Mouse (Mus musculus) limb, embryonic 14.5 days (tissue): ENCODE data around the gene Tvp23a. TPM values are rescaled to one million over a fixed set of nuclear protein-coding genes. Genes with fewer than 3 reads are reported as not detected.
A peak's percentile ranks its signal among the peaks of the same experiment; 100 is the strongest.

ENCODE experiments used
- ATAC-seq: fragments of 200-750 bp; cut with Nextera tagmentation; 2 replicates; pipeline ENCODE4 v1.8.0; 2017; ENCODE audit warnings: low read depth, moderate number of reproducible peaks, moderate TSS enrichment; ENCODE audit not compliant: low FRiP score
- DNase-seq: peaks from one replicate; pipeline ENCODE4 v3.0.0-alpha.2; 2015; ENCODE audit warnings: low spot score
- H3K27ac ChIP-seq: fragments of 300-500 bp; sonication (generic); replicated peaks from 2 replicates; pipeline ENCODE4 v1.5.1; 2014; ENCODE audit warnings: low read depth, mild to moderate bottlenecking, low read length, moderate library complexity, mixed read lengths
- H3K27me3 ChIP-seq: fragments of 300-500 bp; sonication (generic); 2 replicates; pipeline ENCODE4 v1.6.1; 2014; ENCODE audit warnings: low read length, mixed read lengths; ENCODE audit not compliant: control insufficient read depth, insufficient read depth
- H3K36me3 ChIP-seq: fragments of 300-500 bp; sonication (generic); 2 replicates; pipeline ENCODE4 v1.6.1; 2014; ENCODE audit warnings: mild to moderate bottlenecking, low read length, moderate library complexity, mixed read lengths; ENCODE audit not compliant: control insufficient read depth, insufficient read depth
- H3K4me1 ChIP-seq: fragments of 300-500 bp; sonication (generic); 2 replicates; pipeline ENCODE4 v1.6.1; 2014; ENCODE audit warnings: antibody characterized with exemption, low read length, mixed read lengths; ENCODE audit not compliant: control insufficient read depth, insufficient read depth
- H3K4me2 ChIP-seq: fragments of 300-500 bp; sonication (generic); replicated peaks from 2 replicates; pipeline ENCODE4 v1.6.1; 2014; ENCODE audit warnings: low read depth, mild to moderate bottlenecking, low read length, moderate library complexity; ENCODE audit not compliant: severe bottlenecking
- H3K4me3 ChIP-seq: fragments of 300-500 bp; sonication (generic); replicated peaks from 2 replicates; pipeline ENCODE4 v1.5.1; 2014; ENCODE audit warnings: low read length
- H3K9ac ChIP-seq: fragments of 300-500 bp; sonication (generic); 2 replicates; pipeline ENCODE4 v1.6.1; 2014; ENCODE audit warnings: mild to moderate bottlenecking, low read depth, low read length, moderate library complexity; ENCODE audit not compliant: severe bottlenecking
- H3K9me3 ChIP-seq: fragments of 300-500 bp; sonication (generic); 2 replicates; pipeline ENCODE4 v1.6.1; 2016; ENCODE audit warnings: low read length; ENCODE audit not compliant: control insufficient read depth
- POLR2A ChIP-seq: fragments of 200-500 bp; IDR thresholded peaks from 2 replicates; pipeline ENCODE4 v1.8.0; 2012; ENCODE audit warnings: inconsistent platforms, mild to moderate bottlenecking, moderate library complexity, borderline replicate concordance; ENCODE audit not compliant: insufficient read depth, insufficient read length; ENCODE audit errors: extremely low read depth
- WGBS: fragments of 180-500 bp; shearing (Covaris S2); extraction: QIAGEN DNeasy Blood & Tissue Kit; methylation state at CpG from one replicate; pipeline ENCODE4 v1.1.7; 2014; 5-methylcytosine and 5-hydroxymethylcytosine counted together
- polyA plus RNA-seq, 2 experiments: library from polyadenylated mRNA; depleted of rRNA in 1 of 2; stranded (reverse) in 1 of 2; unstranded in 1 of 2; fragments of >200 nt; fragmentation: Nextera tagmentation in 1 of 2; extraction: Ambion mirVana in 1 of 2; gene quantifications; 2 replicates each; pipeline versions ENCODE4 v1.2.1 to v1.2.3; 2012 to 2014

Tvp23a gene
- 17.7 and 20.7 TPM in 2 replicates for polyA plus RNA-seq (2012; rRNA removed)
- polyA plus RNA-seq (2014; fragmentation: Nextera tagmentation; extraction: Ambion mirVana), result 14.0 and 17.1 TPM in 2 replicates

GRCm38 (mm10) chr16:10447264-10447594 lies at the start of gene Tvp23a:
Gene Tvp23a (minus strand): TSS chr16:10447362.
- H3K4me2 ChIP-seq, result peak within 1 kb of the TSS; percentile 83
- no peaks in the 10 kb centered on the region for H3K36me3 ChIP-seq
- peak within 1 kb of the TSS; percentile 52 for H3K4me3 ChIP-seq
- DNase-seq (peak; percentile 88), ATAC-seq (peak; percentile 96)
- H3K9me3 ChIP-seq, result no peaks in the 10 kb centered on the region
- peaks cover 7% of the 10 kb centered on the region for H3K4me1 ChIP-seq
- 0 out of 2 replicates have a peak within 1 kb of the TSS, but pooled peaks have one; percentile 0 for H3K27ac ChIP-seq
- H3K9ac ChIP-seq, result peak within 1 kb of the TSS; percentile 64
- H3K27me3 ChIP-seq, result no peaks in the 10 kb centered on the region
- peak; percentile 56; the same call in 1 of the 2 replicates for TF ChIP-seq POLR2A
- 2% methylated on average over 12 of the region's 12 CpGs for WGBS

GRCm38 (mm10) chr16:10495824-10496298 lies 48.7 kb upstream of the Tvp23a start:
- Histone ChIP-seq H3K36me3 (no peaks in the 10 kb centered on the region), H3K9ac (no peak overlapping the region), H3K4me1 (no peaks in the 10 kb centered on the region), H3K9me3 (no peaks in the 10 kb centered on the region), H3K4me3 (no peak overlapping the region), H3K27ac (no peak overlapping the region), H3K27me3 (0 out of 2 replicates have a peak, but pooled peaks cover under 1% of the 10 kb centered on the region), H3K4me2 (no peak overlapping the region)
- no peak for DNase-seq
- ATAC-seq, result no peak
- 77% methylated on average over 2 of the region's 2 CpGs for WGBS
- TF ChIP-seq POLR2A, result no peak

GRCm38 (mm10) chr16:10492587-10492986 lies 45.4 kb upstream of the Tvp23a start:
- Histone ChIP-seq H3K27me3 (0 out of 2 replicates have a peak, but pooled peaks cover 9% of the 10 kb centered on the region), H3K4me2 (no peak overlapping the region), H3K9me3 (no peaks in the 10 kb centered on the region), H3K27ac (no peak overlapping the region), H3K4me1 (0 out of 2 replicates have a peak, but pooled peaks cover 3% of the 10 kb centered on the region), H3K36me3 (no peaks in the 10 kb centered on the region), H3K4me3 (no peak overlapping the region), H3K9ac (no peak overlapping the region)
- ATAC-seq, result no peak
- no peak for TF ChIP-seq POLR2A
- WGBS, result 78% methylated on average over 3 of the region's 3 CpGs
- no peak for DNase-seq

GRCm38 (mm10) chr16:10491716-10492115 lies 44.6 kb upstream of the Tvp23a start:
- Histone ChIP-seq H3K4me1 (0 out of 2 replicates have a peak, but pooled peaks cover 3% of the 10 kb centered on the region), H3K27ac (no peak overlapping the region), H3K36me3 (no peaks in the 10 kb centered on the region), H3K27me3 (0 out of 2 replicates have a peak, but pooled peaks cover 9% of the 10 kb centered on the region), H3K4me2 (no peak overlapping the region), H3K9ac (no peak overlapping the region), H3K9me3 (no peaks in the 10 kb centered on the region), H3K4me3 (no peak overlapping the region)
- no peak for DNase-seq
- WGBS, result 88% methylated on average over 4 of the region's 4 CpGs
- no peak for TF ChIP-seq POLR2A
- no peak for ATAC-seq

GRCm38 (mm10) chr16:10490503-10491150 lies 43.5 kb upstream of the Tvp23a start:
- ATAC-seq, result no peak

More at GRCm38 (mm10) chr16:10490503-10491150, 43.5 kb upstream of the Tvp23a start:
- Histone ChIP-seq H3K4me1 (0 out of 2 replicates have a peak, but pooled peaks cover 3% of the 10 kb centered on the region), H3K27ac (no peak overlapping the region), H3K27me3 (0 out of 2 replicates have a peak, but pooled peaks cover 9% of the 10 kb centered on the region), H3K36me3 (no peaks in the 10 kb centered on the region), H3K4me2 (no peak overlapping the region), H3K4me3 (no peak overlapping the region), H3K9ac (no peak overlapping the region), H3K9me3 (no peaks in the 10 kb centered on the region)
- DNase-seq, result no peak
- 82% methylated on average over 18 of the region's 18 CpGs for WGBS
- TF ChIP-seq POLR2A, result no peak
